Mouse (Mus musculus) urinary bladder, postnatal 10 days (tissue): Measurements from ENCODE around the gene Spon1.

Experiments used
- DNase-seq: peaks from one replicate; pipeline ENCODE4 v3.0.0; 2022; ENCODE audit warnings: low spot score

Spon1 gene

DNA sequence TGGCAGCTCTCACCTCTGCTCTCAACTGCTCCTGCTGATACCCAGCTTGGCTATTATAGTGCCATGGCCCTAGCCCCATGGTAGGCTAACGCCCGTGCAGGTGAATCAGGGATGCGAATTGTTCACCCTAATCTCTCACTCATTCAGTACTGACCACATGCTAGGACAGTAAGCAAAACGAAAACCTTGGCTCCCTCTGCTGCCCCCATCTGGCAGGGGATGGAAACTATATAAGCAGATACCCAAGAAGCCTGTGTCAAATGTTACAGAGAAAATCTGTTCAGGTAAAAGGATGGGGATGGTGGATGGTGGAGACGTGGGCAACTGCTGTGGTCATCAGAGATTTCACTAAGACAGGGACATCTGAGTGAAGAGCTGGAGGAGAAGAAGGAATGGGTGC lies 241.8 kb downstream of the Spon1 start:
- DNase-seq = no peak

DNA sequence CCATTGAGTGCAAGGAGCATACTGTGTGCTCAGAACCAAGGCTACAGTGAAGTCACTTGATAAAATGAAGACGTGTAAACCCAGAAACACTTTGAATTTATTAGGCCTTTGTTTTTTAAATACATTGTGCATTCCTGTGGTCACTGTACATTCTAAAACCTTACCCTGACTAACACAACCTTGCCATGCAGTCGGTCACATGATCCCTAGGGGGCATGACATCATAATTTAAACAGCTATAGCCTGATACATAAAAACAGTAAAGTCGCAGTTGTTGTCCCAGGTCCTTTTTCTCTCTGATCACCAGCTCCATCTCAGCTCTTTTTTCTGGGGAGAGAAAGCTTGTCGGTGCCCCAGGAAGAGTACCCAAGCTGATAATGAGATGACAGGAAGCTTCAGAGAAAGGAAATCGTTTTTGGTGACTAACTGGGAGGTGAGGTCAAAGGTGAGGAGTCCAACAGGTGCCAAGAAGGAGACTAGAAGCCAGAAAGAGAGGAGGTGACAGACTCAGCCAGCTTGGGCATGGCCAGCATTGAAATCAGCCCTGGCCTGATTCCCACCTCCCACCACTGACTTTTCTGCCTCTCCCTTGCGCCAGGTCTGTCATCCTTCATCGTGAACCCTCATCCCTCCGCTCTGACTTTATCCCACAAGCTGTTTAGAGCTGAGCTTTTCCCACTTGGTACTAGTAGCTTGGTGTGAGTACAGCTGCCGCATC lies 246.1 kb downstream of the Spon1 start:
- DNase-seq = no peak

DNA sequence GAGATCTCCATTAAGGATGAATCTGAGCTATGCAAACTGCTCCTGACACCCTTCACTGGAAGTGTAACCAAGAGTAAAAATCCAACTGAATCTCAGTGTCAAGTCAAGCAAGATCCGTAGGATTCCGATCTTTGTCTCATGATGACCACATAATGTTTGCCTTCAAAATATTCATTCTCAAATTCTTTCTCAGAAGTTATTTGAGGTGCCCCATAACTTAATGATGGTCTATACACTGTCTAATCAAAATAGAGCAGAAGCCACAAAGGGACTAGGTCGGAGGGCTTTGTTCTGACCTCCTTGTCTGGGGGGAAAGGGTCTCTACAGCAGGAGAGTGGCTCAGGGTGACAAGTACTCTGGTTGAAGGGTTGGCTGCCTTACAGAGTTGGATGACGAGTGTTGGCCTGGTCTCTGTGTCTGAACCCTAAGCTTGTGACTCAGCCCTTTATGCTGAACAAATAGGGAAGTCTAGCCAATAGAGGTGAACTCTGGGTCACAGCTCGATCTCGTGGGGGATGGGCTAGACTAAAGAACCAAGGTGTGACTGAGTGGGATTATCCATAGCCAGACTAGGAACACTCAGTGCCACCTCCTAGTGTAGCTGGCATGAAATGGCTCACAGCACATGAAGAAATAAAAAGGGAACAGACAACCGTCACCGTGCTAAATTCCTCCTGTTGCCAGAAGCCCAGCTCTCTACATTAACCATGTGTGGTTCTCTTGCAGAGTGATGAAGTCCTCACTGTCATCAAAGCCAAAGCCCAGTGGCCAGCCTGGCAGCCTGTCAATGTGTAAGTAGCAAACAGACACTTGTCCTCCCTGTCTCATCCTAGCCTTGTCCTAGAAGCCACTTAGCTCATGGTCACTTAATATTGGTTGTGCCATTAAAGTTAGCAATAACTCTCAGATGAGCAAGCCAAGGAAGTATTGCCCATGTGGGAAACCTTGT lies 250.5 kb downstream of the Spon1 start:
- DNase-seq = no peak

DNA sequence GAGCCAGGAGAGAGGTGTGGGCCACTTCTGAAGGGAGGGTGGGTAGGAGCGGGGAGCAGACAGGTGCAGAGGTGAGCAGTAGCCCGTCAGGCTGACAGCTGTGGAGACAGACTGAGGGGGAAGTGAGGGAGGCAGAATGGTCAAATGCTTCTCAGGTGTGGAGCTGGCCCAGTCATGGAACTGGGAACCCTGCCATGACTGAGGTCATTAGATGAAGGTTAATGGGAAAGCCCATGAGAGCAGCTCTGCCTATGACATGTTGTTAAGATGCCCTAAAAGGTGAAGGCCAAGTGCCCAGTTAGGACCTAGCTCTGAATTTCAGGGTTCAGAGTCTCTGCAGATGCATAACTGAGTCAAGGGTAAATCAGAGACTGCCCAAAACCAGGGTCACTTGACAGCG lies 253.1 kb downstream of the Spon1 start:
- DNase-seq = no peak

DNA sequence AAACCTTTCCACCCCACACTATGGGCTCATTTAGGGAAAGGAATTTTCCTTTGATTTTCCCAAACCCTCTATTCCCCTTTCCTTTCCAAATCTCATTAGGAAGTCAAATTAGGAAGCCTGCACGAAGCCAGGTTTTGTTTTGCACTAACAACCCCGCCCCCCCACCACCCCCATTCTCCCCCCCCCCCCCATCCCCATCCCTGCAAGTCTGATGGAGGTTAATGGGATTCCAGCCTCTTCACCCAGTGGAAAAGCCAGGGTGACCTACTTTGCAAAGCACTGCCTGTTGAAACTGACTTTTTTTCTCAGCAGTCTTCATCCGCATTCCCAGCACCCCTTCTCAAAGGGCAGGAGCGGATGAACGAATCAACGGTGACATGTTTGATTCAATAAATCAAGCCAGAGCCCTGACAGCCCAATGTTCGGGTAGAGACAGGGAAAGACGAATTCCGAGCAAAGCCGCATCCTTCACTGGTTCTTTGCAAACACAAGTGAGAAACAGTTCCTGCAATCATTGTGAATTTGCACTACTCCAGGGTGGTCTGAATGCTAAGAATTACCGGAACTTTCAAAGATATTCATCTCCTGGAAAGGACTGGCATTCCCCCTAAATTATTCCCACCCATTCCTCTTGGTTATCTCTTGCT lies 254.4 kb downstream of the Spon1 start:
- no peak for DNase-seq

DNA sequence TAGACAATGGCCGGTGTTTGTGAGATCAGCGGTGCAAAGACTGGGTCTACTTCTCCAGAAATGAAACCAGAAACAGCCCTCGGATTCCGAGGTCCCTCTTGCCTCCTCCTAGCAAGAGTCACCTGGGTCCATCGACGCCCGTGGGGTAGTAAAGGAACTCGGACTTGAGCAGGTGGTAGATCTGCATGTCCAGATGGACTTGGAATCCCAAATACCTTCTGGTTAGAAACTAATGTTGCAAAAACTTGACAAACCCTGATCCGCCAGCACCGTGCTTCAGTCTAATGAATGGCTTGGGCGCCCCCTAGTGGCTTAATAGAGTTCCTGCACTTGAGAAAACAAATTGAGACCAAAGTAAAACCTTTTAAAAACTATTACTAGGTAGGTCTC lies 254.9 kb downstream of the Spon1 start:
- DNase-seq = no peak

DNA sequence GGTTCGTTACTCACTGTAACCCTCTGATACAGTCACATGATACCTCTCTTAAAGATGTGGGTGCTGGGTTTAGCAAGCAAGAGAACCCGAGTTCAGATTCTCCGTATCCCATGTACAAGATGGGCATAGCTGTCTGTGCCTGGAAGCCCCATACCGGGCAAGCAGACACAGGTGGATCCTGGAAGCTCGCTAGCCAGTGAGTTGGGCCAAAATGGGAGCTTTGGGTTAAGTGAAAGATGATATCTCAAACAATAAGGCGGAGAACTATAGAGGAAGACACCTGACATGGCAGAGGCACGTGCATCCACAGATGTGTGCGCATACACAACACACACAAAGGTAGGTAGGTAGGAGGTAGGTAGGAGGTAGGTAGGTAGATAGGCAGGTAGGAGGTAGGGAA lies 261.1 kb downstream of the Spon1 start:
- DNase-seq = no peak

DNA sequence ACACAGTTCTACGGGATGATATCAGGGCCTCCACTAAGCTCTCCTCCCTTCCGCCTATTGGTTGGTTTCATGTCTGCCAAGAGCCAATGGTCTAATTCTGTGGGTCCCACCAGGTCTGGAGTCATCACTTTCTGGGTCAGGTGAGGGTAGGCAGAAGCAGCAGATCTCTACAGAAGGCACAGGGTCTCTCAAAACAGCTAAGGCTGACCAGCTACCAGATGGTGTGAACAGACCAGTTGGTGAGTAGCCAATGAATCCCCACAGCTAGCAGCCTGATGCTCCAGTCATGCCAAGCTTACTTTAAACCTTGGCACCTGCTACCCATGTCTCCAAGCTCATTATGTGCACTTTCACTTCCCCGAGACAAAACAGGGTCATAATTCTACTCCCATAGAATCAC lies 261.6 kb downstream of the Spon1 start:
- no peak for DNase-seq

DNA sequence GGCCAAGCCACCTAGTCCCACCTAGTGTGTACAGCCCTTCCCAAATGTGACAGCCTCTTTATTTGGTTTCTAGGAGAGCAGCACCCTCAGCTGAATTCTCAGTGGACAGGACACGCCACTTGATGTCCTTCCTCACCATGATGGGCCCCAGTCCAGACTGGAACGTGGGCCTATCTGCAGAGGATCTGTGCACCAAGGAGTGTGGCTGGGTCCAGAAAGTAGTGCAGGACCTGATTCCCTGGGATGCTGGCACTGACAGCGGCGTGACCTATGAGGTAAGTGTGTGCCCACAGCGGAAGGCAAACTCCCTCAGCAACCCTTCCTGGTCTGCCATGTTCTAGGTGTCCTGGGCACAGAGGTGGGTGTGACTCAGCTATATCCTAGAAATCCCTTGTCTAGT lies 263.0 kb downstream of the Spon1 start:
- DNase-seq = no peak

DNA sequence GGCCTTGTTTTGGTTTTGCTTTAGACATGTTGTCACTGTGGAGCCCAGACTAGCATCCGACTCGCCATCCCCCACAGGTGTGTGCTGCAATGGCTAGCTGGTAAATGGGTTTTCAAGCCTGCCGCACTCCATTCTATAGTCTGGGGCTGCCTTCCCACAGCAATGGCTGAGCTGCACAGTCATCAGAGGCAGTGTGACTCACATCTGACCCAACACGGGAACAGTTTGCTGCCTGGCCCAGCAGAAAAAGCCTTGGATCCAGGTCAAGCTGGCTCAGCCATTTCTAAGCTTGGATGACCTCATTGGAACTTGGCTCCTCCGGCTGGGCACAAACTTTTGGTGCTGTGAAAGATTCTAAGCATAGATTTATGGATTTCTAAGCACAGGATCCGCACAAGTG lies 263.8 kb downstream of the Spon1 start:
- DNase-seq = no peak

DNA sequence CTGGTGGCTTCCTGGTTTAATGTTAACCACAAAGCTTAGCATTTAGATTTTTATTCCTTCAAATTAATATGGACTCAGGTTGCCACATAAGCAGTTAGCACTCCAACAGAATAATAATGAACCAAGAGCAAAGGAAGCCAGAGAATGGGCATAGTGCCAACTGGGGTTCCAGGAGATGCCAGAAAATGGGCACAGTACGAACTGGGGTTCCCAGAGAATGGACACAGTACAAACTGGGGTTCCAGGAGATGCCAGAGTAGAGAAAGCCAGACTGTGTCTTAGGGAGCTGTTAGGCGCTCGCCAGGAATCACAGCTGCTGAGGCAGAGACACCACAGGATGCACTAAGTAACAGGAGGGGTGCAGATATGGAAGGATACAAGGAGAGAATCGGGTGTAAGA lies 271.4 kb downstream of the Spon1 start:
- DNase-seq = no peak

DNA sequence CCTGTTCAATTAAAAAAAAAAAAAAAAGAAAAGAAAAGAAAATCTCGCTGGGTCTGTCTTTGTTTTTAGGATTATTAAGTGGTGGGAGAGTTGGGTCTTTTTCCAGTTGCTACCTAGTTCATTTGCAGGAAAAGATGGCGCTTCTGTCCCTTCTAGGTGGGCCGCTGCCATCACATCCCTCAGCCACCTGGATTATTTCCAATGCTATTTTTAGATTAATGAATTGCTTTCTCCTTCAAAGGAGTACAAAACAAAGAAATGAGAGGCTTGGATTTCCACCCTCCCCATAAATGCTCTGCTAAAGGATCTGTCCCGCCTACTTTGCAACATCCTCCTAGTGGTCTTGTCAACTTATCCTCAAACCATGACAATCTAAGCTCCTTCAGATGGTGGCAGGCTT lies 275.6 kb downstream of the Spon1 start:
- DNase-seq = no peak

DNA sequence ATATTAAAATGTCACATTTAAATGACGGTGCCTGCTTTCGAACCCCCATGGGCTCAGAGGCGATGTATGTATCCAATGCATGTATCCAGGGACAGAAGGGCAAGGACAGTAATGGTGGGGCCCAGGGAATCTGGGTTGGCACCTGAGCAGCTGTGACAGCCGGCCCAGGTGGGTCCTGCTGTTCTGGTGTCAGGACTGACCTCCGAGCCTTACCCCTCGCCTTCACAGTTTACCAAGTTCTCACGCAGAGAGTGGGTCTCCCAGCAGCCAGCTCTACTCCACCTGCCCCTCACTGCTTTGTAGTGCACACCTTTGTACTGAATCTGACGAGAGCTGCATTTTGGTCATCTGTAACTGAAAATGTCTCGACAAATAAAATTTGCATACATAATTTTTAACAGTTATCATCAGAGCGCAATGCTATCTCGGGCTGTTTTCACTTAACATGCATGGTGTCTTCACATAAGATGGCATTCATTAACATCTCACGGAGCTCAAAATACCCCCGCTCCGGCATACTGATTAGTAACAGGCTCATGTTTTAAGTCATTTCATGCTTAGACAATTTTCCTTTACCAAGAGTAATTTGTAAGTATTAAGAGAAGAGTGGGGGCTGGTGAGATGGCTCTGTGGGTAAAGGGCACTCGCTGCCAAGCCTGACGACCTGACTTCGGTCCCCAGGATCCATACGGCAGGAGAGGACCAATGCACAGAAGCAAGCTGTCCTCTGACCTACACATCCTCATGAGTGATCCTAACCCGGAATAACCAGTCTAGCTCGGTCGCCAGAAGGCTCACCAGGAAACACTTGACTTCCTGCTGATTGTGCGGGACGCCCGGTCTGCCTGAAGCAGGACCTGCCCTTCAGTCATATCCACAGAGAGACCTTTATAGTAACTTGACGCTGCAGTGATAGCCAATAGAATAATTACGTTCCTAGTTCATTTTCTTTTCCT lies 277.5 kb downstream of the Spon1 start:
- DNase-seq = no peak

DNA sequence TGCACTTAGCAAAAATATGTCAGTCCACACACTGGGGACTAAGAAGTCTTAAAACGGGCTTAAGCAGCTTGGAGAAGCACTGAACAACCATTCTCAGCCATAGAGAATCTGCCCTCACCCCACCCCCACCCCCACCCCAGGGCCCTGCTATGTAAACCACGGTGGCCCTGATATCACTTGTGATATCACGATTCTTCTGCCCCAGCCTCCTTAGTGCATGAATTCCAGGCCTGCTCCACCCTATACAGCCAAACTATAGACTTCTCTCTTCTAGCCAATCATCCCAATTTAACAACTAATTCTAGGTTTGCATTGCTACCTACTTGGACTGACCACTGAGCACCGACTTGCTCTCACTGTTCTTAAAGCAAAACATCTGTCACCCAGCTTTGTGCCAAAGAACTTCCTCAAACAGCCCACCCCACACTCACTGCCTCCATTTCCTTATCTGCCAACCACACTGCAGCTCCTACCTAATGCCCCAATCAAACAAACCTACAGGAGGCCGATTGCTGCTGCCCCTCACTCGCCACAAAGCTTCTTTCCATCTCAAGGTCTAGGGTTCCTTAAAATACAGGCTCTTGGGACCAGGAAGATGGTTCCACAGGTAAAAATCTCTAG lies 278.2 kb downstream of the Spon1 start:
- DNase-seq = no peak

DNA sequence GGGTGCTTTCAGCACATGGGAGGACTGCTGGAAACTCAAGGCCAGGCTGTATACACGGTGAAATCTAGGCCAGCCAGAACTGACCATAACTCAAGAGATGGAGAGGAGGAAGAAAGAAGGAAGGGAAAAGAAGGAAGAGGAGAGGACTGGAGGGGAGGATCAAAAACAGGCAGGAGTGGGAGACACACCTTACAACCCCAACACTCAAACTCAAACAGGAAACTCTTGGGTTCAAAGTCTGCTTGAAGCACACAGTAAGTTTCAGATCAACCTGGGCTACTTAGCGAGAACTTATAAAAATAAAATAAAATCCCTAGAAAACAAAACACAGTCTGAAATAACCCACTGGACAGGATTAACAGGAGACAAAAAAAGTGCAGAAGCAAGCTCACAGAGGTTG lies 280.0 kb downstream of the Spon1 start:
- DNase-seq = no peak

DNA sequence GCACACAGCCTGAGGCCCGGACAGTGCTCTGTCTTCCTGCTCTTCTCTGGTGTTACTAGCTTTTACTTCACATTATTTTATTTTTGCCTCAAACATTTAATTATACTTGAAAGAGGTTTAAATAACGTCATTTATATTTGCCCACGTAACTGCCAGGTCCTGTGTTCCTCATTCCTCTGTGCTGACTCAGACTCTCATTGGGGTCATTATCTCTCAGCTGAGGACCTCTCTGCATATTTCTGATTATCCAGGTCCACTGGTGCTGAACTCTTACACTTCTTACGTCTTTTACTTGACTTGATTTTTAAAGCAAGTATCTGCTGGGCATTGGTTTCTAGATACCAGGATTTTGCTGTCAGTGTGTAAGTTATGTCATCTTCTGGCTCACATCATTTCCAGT lies 287.9 kb downstream of the Spon1 start:
- DNase-seq = no peak

DNA sequence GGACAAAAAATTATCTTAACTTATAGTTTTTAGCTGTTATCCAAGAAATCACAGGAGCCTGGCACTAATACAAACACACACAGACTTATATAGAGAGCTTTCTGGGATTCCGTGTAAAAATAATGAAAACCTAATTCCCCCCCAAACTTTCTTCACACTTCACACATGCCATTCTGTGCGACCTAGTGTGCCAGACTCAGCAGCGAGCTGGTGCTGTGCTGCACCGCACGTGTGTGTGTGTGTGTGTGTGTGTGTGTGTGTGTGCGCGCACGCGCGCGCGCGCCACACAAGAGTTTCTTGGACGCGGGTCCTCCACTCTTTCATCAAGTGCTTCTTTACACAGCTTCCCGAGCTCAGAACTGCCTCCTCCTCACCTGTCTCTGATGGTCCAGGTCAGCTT lies 292.4 kb downstream of the Spon1 start:
- no peak for DNase-seq

DNA sequence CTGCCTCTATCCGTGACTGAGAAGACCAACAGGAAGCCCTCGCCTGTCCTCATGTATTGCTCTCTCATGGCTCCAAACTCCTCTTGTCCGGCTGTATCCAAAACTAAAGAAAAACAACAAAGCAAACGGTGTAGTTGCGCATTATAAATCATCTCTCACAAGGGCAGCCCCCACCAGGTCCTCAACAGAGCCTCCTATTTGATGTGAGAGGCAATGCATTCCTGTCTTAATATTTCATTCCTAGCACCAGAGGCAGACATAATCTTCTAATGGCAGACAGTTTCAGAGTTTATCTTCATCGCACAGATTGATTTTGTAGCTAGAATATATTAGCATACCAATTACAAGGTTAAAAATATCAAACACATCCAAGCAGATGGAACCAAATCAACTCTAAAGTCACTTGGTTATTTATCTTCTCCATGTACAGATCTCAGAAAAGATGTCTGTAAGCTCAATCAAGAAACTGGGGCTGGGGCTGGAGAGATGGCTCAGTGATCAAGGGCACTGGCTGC lies 293.2 kb downstream of the Spon1 start:
- no peak for DNase-seq

DNA sequence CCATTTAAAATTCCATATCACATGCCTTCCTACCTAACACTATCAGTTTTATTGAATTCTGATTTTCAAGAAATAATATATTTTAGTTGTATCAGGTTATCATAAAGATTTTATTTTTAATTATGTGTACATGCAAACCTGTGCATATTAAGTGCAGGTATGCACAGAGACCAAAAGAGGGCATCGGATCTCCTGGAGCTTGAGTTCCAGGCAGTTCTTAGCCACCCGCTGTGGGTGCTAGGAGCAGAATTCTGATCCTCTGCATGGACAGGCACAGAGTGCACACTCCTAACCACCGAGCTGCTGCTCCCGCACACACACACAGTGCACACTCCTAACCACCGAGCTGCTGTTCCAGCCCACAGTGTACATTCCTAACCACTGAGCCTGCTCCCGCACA lies 294.6 kb downstream of the Spon1 start:
- DNase-seq = no peak

DNA sequence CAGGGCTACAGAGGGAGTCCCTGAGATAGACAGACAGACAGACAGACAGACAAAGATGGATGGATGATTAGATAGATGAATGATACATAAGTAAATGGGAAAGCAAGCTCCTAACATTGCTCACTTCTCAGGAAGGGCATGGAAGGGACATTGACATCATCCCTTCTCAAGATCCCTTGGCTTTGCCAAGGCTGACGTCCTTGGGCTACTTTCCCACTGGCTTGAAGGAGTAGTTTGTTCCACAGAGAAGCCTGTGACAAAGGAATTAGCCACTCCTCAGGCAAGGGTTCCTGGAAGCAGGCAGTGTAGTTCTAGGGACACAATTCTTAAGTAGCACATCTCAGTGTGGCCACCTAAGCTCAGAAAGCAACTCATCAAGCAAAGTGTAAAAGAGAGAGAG lies 296.7 kb downstream of the Spon1 start:
- DNase-seq = no peak

DNA sequence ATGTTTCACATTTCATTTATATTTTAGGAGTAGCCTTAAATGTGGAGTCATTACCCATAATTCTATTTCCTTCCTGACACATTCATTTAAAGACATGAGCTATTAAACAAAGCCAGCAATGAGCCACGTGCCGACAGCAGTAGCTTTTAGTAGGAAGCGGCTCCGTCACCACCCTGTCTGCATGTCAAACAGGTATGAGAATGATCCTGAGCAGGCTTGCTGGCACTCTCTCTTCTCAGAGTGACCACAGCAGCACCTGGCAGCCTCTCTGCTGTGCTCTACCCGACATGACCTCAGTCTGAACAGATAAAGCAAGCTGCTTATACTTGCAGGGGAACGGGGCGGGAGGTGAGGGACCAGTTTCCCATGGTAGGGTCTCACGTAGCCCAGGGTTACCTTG lies 297.7 kb downstream of the Spon1 start:
- no peak for DNase-seq
